Comparison of ENCODE assay signal across 17 mouse cellular contexts in genomic region chr11:106664691-106665090, GRCm38 (mm10). TPM values are rescaled to one million over a fixed set of nuclear protein-coding genes. Genes with fewer than 3 reads are reported as not detected.
DNase-seq lines count a peak whose midpoint lies in the region; ATAC-seq and TF ChIP-seq lines count a peak whose summit lies in the region.
"Had no signal": no experiment of that assay in that cellular context is flagged by ENCODE, and none has a peak within 500 bp of the region (broad histone marks: within the 10 kb centered on the region; RNA-seq: fewer than 3 reads in every experiment).

No protein-coding gene starts in this region.

- intact Hi-C loops in gastrocnemius, adult 2 months (cut with DNase I) = no loop called here
- intact Hi-C loops in heart, postnatal 10 days (cut with DNase I) = no loop called here

- H3K4me2 ChIP-seq in heart, postnatal 0 days (ENCODE audit: low read depth, low read length) = no peak overlapping the region
- no peak overlapping the region for H3K4me2 ChIP-seq in liver, embryonic 11.5 days
- H3K4me2 ChIP-seq: forebrain, embryonic 12.5 days; hindbrain, embryonic 14.5 days; intestine, embryonic 15.5 days; liver, embryonic 13.5 days had no signal

- TF ChIP-seq CTCF in gastrocnemius, adult 2 months (IDR thresholded peaks at IDR 0.05) = no peak
- no peak for TF ChIP-seq CTCF in heart, postnatal 0 days (IDR thresholded peaks at IDR 0.05; ENCODE audit: low read depth)
- no peak for TF ChIP-seq CTCF in thymus, adult 2 months (IDR thresholded peaks at IDR 0.05; ENCODE audit: borderline replicate concordance, control insufficient read depth, extremely low read depth, insufficient read depth, low read length, poor library complexity)

- no peak for TF ChIP-seq POLR2A in thymus, adult 2 months (IDR thresholded peaks at IDR 0.05; ENCODE audit: control insufficient read depth, extremely low read depth, insufficient read depth, low read length, poor library complexity)

- no peaks in the 10 kb centered on the region for H3K9me3 ChIP-seq in heart, postnatal 0 days (replicated peaks; ENCODE audit: control insufficient read depth, low read length)
- no peaks in the 10 kb centered on the region for H3K9me3 ChIP-seq in liver, embryonic 11.5 days (ENCODE audit: control insufficient read depth, low read length)
- H3K9me3 ChIP-seq: forebrain, embryonic 12.5 days; intestine, embryonic 15.5 days; liver, embryonic 13.5 days had no signal

- ATAC-seq in heart, postnatal 0 days (ENCODE audit: insufficient read depth, low read depth) = no peak
- ATAC-seq in liver, embryonic 11.5 days (replicated peaks; ENCODE audit: low FRiP score) = no peak
- ATAC-seq: intestine, embryonic 15.5 days; Patski had no signal

- no peaks in the 10 kb centered on the region for H3K27me3 ChIP-seq in heart, postnatal 0 days (ENCODE audit: control insufficient read depth, insufficient read depth, low read length)
- no peaks in the 10 kb centered on the region for H3K27me3 ChIP-seq in thymus, adult 2 months (ENCODE audit: control insufficient read depth, insufficient read depth, low read length)
- H3K27me3 ChIP-seq in liver, embryonic 11.5 days (replicated peaks; ENCODE audit: control insufficient read depth, insufficient read depth, low read length) = no peaks in the 10 kb centered on the region
- H3K27me3 ChIP-seq: forebrain, embryonic 12.5 days; intestine, embryonic 15.5 days; liver, embryonic 13.5 days; Patski had no signal

- 67% methylated on average over 8 of the region's 8 CpGs for WGBS in heart, postnatal 0 days
- WGBS in thymus, adult 2 months = 87% methylated on average over 8 of the region's 8 CpGs
- 80% methylated on average over 8 of the region's 8 CpGs for WGBS in liver, embryonic 11.5 days

- peak overlapping the region; percentile 71 for H3K27ac ChIP-seq in gastrocnemius, adult 2 months
- H3K27ac ChIP-seq in heart, postnatal 0 days (ENCODE audit: low read depth) = peak overlapping the region; percentile 56
- peak overlapping the region; percentile 34; the same call in 1 of the 2 replicates for H3K27ac ChIP-seq in thymus, adult 2 months (ENCODE audit: control insufficient read depth, insufficient read depth, low read length)
- H3K27ac ChIP-seq in liver, embryonic 11.5 days (ENCODE audit: low read depth, low read length) = no peak overlapping the region
- H3K27ac ChIP-seq: forebrain, embryonic 12.5 days; hindbrain, embryonic 14.5 days; intestine, embryonic 15.5 days; layer of hippocampus, adult 2 months; left cerebral cortex, adult 2 months; liver, embryonic 13.5 days had no signal

- no peak overlapping the region for H3K4me3 ChIP-seq in gastrocnemius, adult 2 months
- no peak overlapping the region for H3K4me3 ChIP-seq in heart, postnatal 0 days (ENCODE audit: low read depth, low read length)
- no peak overlapping the region for H3K4me3 ChIP-seq in thymus, adult 2 months (ENCODE audit: control insufficient read depth, insufficient read depth, low read length)
- no peak overlapping the region for H3K4me3 ChIP-seq in liver, embryonic 11.5 days (ENCODE audit: low read depth, low read length)
- H3K4me3 ChIP-seq: forebrain, embryonic 12.5 days; intestine, embryonic 15.5 days; layer of hippocampus, adult 2 months; left cerebral cortex, adult 2 months; liver, embryonic 13.5 days had no signal

- DNase-seq in gastrocnemius, adult 2 months = peak; percentile 20
- no peak for DNase-seq in gastrocnemius, adult 18-20 months (ENCODE audit: low spot score)
- DNase-seq in heart, postnatal 0 days (ENCODE audit: low spot score) = no peak
- no peak for DNase-seq in heart, postnatal 10 days
- DNase-seq in thymus, adult 2 months = no peak
- DNase-seq in thymus, postnatal 14 days = no peak
- DNase-seq in liver, embryonic 11.5 days (ENCODE audit: low spot score) = no peak
- DNase-seq: adrenal gland, postnatal 25 days; cerebellum, adult 9-11 months; liver, embryonic 13.5 days; right cerebral cortex, adult 18-20 months had no signal

- no peak overlapping the region for H3K9ac ChIP-seq in heart, postnatal 0 days (replicated peaks; ENCODE audit: low read depth, low read length)
- no peak overlapping the region for H3K9ac ChIP-seq in liver, embryonic 11.5 days (ENCODE audit: low read depth, low read length)
- H3K9ac ChIP-seq: forebrain, embryonic 12.5 days; hindbrain, embryonic 14.5 days; intestine, embryonic 15.5 days had no signal

- peaks cover 6% of the 10 kb centered on the region for H3K36me3 ChIP-seq in heart, postnatal 0 days (replicated peaks; ENCODE audit: control insufficient read depth, insufficient read depth, low read length)
- H3K36me3 ChIP-seq in thymus, adult 2 months (ENCODE audit: control insufficient read depth, insufficient read depth, low read length) = peaks cover 3% of the 10 kb centered on the region
- H3K36me3 ChIP-seq in liver, embryonic 11.5 days (ENCODE audit: control insufficient read depth, insufficient read depth, low read length) = no peaks in the 10 kb centered on the region
- H3K36me3 ChIP-seq: forebrain, embryonic 12.5 days; intestine, embryonic 15.5 days; liver, embryonic 13.5 days had no signal

- no peak for TF ChIP-seq EP300 in heart, postnatal 0 days (IDR thresholded peaks at IDR 0.05; ENCODE audit: low read depth)

- peaks cover 17% of the 10 kb centered on the region; the same call in 1 of the 2 replicates for H3K4me1 ChIP-seq in heart, postnatal 0 days (ENCODE audit: control insufficient read depth, insufficient read depth)
- H3K4me1 ChIP-seq in thymus, adult 2 months (replicated peaks; ENCODE audit: control insufficient read depth, insufficient read depth, low read length) = peaks cover 78% of the 10 kb centered on the region
- H3K4me1 ChIP-seq in liver, embryonic 11.5 days (replicated peaks; ENCODE audit: control insufficient read depth, insufficient read depth, low read length) = peaks cover 10% of the 10 kb centered on the region

RNA-seq across cellular contexts. Expression of gene Tex2, which starts 51.5 kb away (rescaled TPM):
- total RNA-seq in gastrocnemius, adult 2 months (2021) = 10 to 100 TPM; 59.2 to 65.5 TPM
- 10 to 100 TPM; 64.8 to 69.4 TPM for total RNA-seq in gastrocnemius, adult 18-20 months (2021)
- total RNA-seq in heart, postnatal 0 days (2014; rRNA removed; ENCODE audit: low replicate concordance) = 23.7 and 37.4 TPM in 2 replicates
- 14.0 and 14.5 TPM in 2 replicates for polyA plus RNA-seq in heart, postnatal 0 days (2015; fragmentation: Nextera tagmentation; extraction: Ambion mirVana)
- 10 to 100 TPM; 40.1 to 40.3 TPM for total RNA-seq in heart, postnatal 10 days (2021)
- polyA plus RNA-seq in thymus, adult 2 months (2012; rRNA removed) = 13.2 and 13.7 TPM in 2 replicates
- polyA plus RNA-seq in liver, embryonic 11.5 days (2014; fragmentation: Nextera tagmentation; extraction: Ambion mirVana) = 13.4 and 15.9 TPM in 2 replicates
